Mouse (Mus musculus): ENCODE results near the gene Nol4l. TPM values are rescaled to one million over a fixed set of nuclear protein-coding genes. Genes with fewer than 3 reads are reported as not detected.

Gene Nol4l
- 39.9 and 47.5 TPM in 2 replicates for polyA plus RNA-seq (2015; fragmentation: Nextera tagmentation; extraction: Ambion mirVana)

DNA sequence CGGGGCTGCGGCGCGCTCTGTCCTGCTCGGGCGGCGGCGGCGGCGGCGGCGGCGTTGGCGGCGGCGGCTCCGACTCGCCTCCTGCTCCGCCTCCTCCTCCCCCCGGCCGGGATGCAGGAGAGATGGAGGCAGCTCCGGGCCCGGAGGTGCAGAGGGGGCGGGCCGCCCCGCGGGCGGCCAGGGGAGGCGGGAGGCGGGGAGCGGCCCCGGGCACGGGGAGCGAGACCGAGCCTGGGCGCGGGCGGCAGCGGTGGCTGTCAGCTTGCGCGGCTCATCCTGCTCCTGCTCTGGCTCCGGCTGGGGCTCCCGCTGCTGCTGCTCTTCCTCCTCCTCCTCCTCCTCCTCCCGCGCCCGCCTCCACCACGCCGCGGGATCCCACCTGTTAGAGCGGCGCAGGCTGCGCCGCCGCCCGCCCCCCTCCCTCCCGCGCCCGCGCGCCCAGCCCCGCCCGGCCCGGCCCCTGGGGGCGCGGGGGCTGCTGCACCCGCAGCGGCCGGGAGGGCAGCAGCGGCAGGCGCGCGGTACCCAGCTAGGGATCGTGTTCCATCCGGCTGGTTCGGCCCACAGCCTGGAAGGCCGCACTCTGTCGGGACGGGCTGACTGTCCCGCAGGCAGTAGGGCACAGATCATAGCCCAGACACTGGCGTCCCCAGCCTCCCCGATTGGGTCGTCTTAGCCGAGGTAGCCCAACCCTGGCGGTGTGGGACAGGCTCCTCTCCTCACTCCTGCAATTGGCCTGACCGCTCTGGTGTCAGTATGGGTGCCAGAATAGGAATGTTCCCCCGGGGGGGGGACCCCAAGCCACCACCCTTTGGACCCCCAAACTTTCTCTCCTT is at the start of gene Nol4l:
Gene Nol4l, minus strand, starts transcription at position 41 of the 836 bp plus-strand sequence.
- Histone ChIP-seq H3K27ac (ENCODE audit: low read length) (peak within 1 kb of the TSS; percentile 88), H3K27me3 (ENCODE audit: control insufficient read depth, insufficient read depth, low read depth, low read length) (no peaks in the 10 kb centered on the region), H3K36me3 (ENCODE audit: control insufficient read depth, insufficient read depth, low read length) (no peaks in the 10 kb centered on the region), H3K9me3 (replicated peaks; ENCODE audit: control insufficient read depth, low read length, poor library complexity, severe bottlenecking) (no peaks in the 10 kb centered on the region), H3K4me3 (ENCODE audit: low read depth, low read length) (peak within 1 kb of the TSS; percentile 92), H3K4me1 (ENCODE audit: control insufficient read depth, insufficient read depth, low read length) (peaks cover 24% of the 10 kb centered on the region), H3K4me2 (ENCODE audit: low read length) (peak within 1 kb of the TSS; percentile 91), H3K9ac (ENCODE audit: low read depth, low read length) (peak within 1 kb of the TSS; percentile 97)
- WGBS = under 1% methylated on average over 33 of the region's 86 CpGs
- peak; percentile 10 for ATAC-seq

DNA sequence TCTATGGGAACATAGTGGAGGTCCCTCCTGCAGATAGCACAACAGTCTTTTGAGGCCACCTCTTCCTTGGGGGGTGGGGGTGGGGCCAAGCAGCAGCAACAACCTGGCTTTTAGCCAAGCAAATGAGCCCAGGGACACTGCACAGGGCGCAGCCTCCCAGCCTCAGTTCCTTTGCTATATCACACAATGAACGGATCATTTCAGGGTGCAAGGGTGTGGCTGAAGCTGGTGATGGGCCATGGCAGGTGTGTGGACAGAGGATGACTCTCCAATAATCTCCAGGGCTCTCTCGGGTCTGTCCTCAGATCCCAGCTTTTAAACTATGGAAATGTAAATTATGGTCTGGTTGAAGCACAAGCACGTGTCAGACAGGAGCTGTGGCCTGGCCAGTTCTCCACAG is 47.4 kb upstream of the Nol4l start:
- H3K4me3 ChIP-seq (ENCODE audit: low read depth, low read length) = no peak overlapping the region
- no peaks in the 10 kb centered on the region for H3K9me3 ChIP-seq (replicated peaks; ENCODE audit: control insufficient read depth, low read length, poor library complexity, severe bottlenecking)
- no peak overlapping the region for H3K4me2 ChIP-seq (ENCODE audit: low read length)
- H3K9ac ChIP-seq (ENCODE audit: low read depth, low read length) = no peak overlapping the region
- no peaks in the 10 kb centered on the region for H3K4me1 ChIP-seq (ENCODE audit: control insufficient read depth, insufficient read depth, low read length)
- no peak overlapping the region for H3K27ac ChIP-seq (ENCODE audit: low read length)
- WGBS = 44% methylated on average over 4 of the region's 4 CpGs
- ATAC-seq = no peak
- no peaks in the 10 kb centered on the region for H3K36me3 ChIP-seq (ENCODE audit: control insufficient read depth, insufficient read depth, low read length)
- no peaks in the 10 kb centered on the region for H3K27me3 ChIP-seq (ENCODE audit: control insufficient read depth, insufficient read depth, low read depth, low read length)

DNA sequence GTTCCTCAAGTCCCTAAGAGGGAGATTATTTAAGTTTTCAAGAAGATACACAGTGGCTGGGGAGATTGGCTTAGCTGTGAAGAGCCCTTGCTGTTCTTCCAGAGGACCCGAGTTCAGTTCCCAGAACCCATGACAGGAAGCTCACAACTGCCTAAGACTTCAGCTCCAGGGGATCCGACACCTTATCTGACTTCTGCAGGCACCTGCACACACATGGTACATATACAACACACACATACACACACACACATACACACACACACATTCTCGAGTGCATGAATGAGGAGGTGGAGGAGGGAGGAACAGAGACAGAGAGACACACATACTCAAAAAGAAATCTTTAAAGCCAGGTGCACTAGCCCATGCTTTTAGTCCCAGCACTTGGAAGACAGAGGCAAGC is 46.4 kb upstream of the Nol4l start:
- WGBS = 83% methylated on average over 3 of the region's 3 CpGs
- Histone ChIP-seq H3K36me3 (ENCODE audit: control insufficient read depth, insufficient read depth, low read length) (no peaks in the 10 kb centered on the region), H3K27me3 (ENCODE audit: control insufficient read depth, insufficient read depth, low read depth, low read length) (no peaks in the 10 kb centered on the region), H3K9me3 (replicated peaks; ENCODE audit: control insufficient read depth, low read length, poor library complexity, severe bottlenecking) (no peaks in the 10 kb centered on the region), H3K27ac (ENCODE audit: low read length) (no peak overlapping the region), H3K4me1 (ENCODE audit: control insufficient read depth, insufficient read depth, low read length) (no peaks in the 10 kb centered on the region), H3K4me3 (ENCODE audit: low read depth, low read length) (no peak overlapping the region), H3K4me2 (ENCODE audit: low read length) (no peak overlapping the region), H3K9ac (ENCODE audit: low read depth, low read length) (no peak overlapping the region)
- no peak for ATAC-seq

DNA sequence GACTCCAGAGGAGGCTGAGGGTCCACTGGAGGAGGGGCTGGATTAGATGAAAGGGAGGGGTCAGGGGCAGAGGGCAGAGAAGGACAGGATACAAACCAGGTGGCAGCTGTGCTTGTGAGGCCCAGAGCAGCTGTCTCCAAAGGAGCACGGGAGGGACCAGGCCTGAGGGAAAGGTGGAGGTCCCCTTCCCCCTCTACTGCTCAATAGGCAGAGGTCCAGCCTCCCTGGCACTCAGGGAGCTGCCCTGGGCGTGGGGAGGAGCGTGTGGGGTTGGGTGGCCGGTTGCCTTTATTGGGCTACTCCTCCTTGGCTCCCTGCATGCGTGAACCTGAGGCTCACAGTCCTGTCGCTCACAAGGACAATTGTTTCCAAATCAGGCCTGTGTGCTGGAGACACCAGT is 45.8 kb upstream of the Nol4l start:
- ATAC-seq = no peak
- no peak overlapping the region for H3K4me3 ChIP-seq (ENCODE audit: low read depth, low read length)
- H3K36me3 ChIP-seq (ENCODE audit: control insufficient read depth, insufficient read depth, low read length) = no peaks in the 10 kb centered on the region
- 54% methylated on average over 6 of the region's 6 CpGs for WGBS
- H3K9ac ChIP-seq (ENCODE audit: low read depth, low read length) = no peak overlapping the region
- H3K9me3 ChIP-seq (replicated peaks; ENCODE audit: control insufficient read depth, low read length, poor library complexity, severe bottlenecking) = no peaks in the 10 kb centered on the region
- no peaks in the 10 kb centered on the region for H3K4me1 ChIP-seq (ENCODE audit: control insufficient read depth, insufficient read depth, low read length)
- H3K4me2 ChIP-seq (ENCODE audit: low read length) = no peak overlapping the region
- H3K27me3 ChIP-seq (ENCODE audit: control insufficient read depth, insufficient read depth, low read depth, low read length) = no peaks in the 10 kb centered on the region
- no peak overlapping the region for H3K27ac ChIP-seq (ENCODE audit: low read length)

DNA sequence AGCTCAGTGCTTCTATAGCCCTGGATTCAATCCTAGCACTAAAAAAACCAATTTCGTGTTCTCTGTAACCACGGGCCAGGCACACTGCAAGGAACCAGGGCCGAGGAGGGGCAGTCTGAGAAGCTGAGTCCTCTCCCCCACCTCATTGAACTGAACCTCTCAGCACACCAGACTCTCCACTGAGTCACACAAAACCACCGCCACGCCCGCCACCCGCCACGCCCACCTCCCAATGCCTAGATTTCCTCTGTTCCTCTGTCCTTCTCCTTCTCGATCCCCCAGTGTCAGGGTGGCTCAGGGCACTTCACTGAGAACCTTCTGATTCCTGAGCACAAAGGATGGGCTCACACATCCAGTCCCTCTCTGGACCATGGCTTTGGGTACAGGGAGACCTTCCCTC is 43.3 kb upstream of the Nol4l start:
- no peaks in the 10 kb centered on the region for H3K4me1 ChIP-seq (ENCODE audit: control insufficient read depth, insufficient read depth, low read length)
- H3K9me3 ChIP-seq (replicated peaks; ENCODE audit: control insufficient read depth, low read length, poor library complexity, severe bottlenecking) = no peaks in the 10 kb centered on the region
- H3K27me3 ChIP-seq (ENCODE audit: control insufficient read depth, insufficient read depth, low read depth, low read length) = no peaks in the 10 kb centered on the region
- 95% methylated on average over 9 of the region's 9 CpGs for WGBS
- no peak overlapping the region for H3K4me3 ChIP-seq (ENCODE audit: low read depth, low read length)
- no peak overlapping the region for H3K9ac ChIP-seq (ENCODE audit: low read depth, low read length)
- H3K4me2 ChIP-seq (ENCODE audit: low read length) = no peak overlapping the region
- H3K36me3 ChIP-seq (ENCODE audit: control insufficient read depth, insufficient read depth, low read length) = no peaks in the 10 kb centered on the region
- ATAC-seq = no peak
- H3K27ac ChIP-seq (ENCODE audit: low read length) = no peak overlapping the region

DNA sequence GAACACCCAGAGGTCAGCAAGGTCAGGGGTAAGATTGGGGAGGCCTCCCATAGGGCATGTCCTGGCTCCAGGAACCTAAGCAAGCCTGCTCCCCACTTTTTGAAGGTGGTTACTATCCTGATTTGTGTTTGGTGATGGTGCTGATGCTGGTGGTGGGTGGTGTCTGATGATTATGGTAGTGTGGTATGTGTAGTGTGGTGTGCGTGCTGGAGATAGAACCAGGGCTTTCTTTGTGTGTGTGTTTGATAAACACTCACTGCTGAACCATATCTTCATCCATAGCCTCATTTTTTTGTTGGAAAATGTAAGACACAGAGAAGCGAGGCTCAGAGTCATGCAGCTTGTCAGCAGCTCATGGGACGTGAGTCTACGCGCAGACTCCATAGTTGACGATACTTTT is 38.8 kb upstream of the Nol4l start:
- Histone ChIP-seq H3K9ac (ENCODE audit: low read depth, low read length) (no peak overlapping the region), H3K36me3 (ENCODE audit: control insufficient read depth, insufficient read depth, low read length) (no peaks in the 10 kb centered on the region), H3K27ac (ENCODE audit: low read length) (no peak overlapping the region), H3K9me3 (replicated peaks; ENCODE audit: control insufficient read depth, low read length, poor library complexity, severe bottlenecking) (no peaks in the 10 kb centered on the region), H3K4me3 (ENCODE audit: low read depth, low read length) (no peak overlapping the region), H3K4me2 (ENCODE audit: low read length) (no peak overlapping the region), H3K27me3 (ENCODE audit: control insufficient read depth, insufficient read depth, low read depth, low read length) (no peaks in the 10 kb centered on the region), H3K4me1 (ENCODE audit: control insufficient read depth, insufficient read depth, low read length) (no peaks in the 10 kb centered on the region)
- no peak for ATAC-seq
- 92% methylated on average over 6 of the region's 6 CpGs for WGBS

DNA sequence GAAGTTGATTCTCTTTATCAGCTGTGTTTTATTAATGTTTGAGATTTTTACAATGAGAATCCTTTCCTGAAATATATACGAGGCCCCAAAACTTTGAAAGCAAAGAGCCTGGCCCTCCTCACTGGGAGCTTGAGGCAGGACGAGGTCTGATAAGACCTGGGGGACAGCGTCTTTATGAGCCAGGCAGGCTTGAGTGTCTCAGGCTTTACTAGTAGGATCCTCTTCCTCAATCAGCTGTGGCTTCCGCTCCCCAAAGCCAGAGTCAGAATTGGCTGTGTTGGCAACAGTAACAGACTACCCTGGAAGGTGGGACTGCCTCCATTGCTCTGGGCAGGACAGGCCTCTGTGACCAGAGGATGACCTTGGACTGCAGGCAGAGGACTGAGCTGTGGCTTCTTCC is 38.2 kb upstream of the Nol4l start:
- WGBS = 85% methylated on average over 4 of the region's 4 CpGs
- Histone ChIP-seq H3K27ac (ENCODE audit: low read length) (no peak overlapping the region), H3K4me1 (ENCODE audit: control insufficient read depth, insufficient read depth, low read length) (no peaks in the 10 kb centered on the region)

DNA sequence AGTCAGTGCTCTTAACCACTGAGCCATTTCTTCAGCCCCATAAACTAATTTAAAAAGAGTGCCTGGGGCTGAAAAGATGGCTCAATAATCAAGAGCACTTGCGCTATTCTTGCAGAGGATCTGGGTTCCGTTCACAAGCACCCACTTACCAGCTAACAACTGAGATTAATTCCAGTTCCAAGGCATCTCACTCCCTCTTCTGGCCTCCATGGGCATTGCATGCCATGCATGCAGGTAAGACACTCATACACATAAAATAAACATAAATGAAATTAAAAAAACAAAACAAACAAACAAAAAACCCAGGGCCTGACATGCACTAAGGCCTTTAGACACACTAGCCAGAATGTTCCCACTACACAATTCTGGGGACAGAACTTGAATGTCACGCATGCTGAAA is 34.6 kb upstream of the Nol4l start:
- 77% methylated on average over 3 of the region's 3 CpGs for WGBS
- H3K36me3 ChIP-seq (ENCODE audit: control insufficient read depth, insufficient read depth, low read length) = no peaks in the 10 kb centered on the region

More for the DNA sequence above, 38.2 kb upstream of the Nol4l start:
- Histone ChIP-seq H3K27me3 (ENCODE audit: control insufficient read depth, insufficient read depth, low read depth, low read length) (no peaks in the 10 kb centered on the region), H3K9ac (ENCODE audit: low read depth, low read length) (no peak overlapping the region), H3K36me3 (ENCODE audit: control insufficient read depth, insufficient read depth, low read length) (no peaks in the 10 kb centered on the region), H3K9me3 (replicated peaks; ENCODE audit: control insufficient read depth, low read length, poor library complexity, severe bottlenecking) (no peaks in the 10 kb centered on the region), H3K4me3 (ENCODE audit: low read depth, low read length) (no peak overlapping the region), H3K4me2 (ENCODE audit: low read length) (no peak overlapping the region)
- ATAC-seq = no peak

DNA sequence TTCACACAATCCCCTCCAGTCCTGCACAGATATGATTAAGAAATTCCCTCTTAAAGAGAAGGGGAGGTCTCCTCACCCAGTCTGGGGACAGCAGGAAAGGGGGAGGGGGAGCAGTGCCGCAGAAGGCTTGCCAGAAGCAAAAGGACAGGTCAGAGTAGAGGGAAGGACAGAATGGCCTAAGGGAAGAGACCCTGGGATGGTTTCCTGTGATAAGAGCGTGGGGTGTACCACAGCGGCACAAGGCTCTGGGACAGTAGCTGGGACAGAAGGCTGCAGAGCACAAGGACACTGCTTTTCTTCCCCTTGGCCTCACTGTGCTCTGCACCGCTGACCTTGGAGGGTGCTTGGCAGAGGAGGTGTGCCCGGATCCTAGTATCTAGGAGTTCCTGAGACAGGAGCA is 31.8 kb upstream of the Nol4l start:
- peak overlapping the region; percentile 1; the same call in 1 of the 2 replicates for H3K9ac ChIP-seq (ENCODE audit: low read depth, low read length)
- no peaks in the 10 kb centered on the region for H3K36me3 ChIP-seq (ENCODE audit: control insufficient read depth, insufficient read depth, low read length)
- ATAC-seq = 0 out of 2 replicates have a peak, but pooled peaks have one; percentile 2
- H3K27me3 ChIP-seq (ENCODE audit: control insufficient read depth, insufficient read depth, low read depth, low read length) = no peaks in the 10 kb centered on the region
- H3K9me3 ChIP-seq (replicated peaks; ENCODE audit: control insufficient read depth, low read length, poor library complexity, severe bottlenecking) = no peaks in the 10 kb centered on the region
- no peak overlapping the region for H3K4me2 ChIP-seq (ENCODE audit: low read length)
- 36% methylated on average over 5 of the region's 5 CpGs for WGBS
- H3K27ac ChIP-seq (ENCODE audit: low read length) = peak overlapping the region; percentile 75; the same call in 1 of the 2 replicates
- peaks cover 17% of the 10 kb centered on the region for H3K4me1 ChIP-seq (ENCODE audit: control insufficient read depth, insufficient read depth, low read length)
- H3K4me3 ChIP-seq (ENCODE audit: low read depth, low read length) = no peak overlapping the region

More for the DNA sequence above, 34.6 kb upstream of the Nol4l start:
- Histone ChIP-seq H3K4me2 (ENCODE audit: low read length) (no peak overlapping the region), H3K27me3 (ENCODE audit: control insufficient read depth, insufficient read depth, low read depth, low read length) (no peaks in the 10 kb centered on the region), H3K27ac (ENCODE audit: low read length) (no peak overlapping the region), H3K9me3 (replicated peaks; ENCODE audit: control insufficient read depth, low read length, poor library complexity, severe bottlenecking) (no peaks in the 10 kb centered on the region), H3K4me1 (ENCODE audit: control insufficient read depth, insufficient read depth, low read length) (peaks cover 17% of the 10 kb centered on the region), H3K4me3 (ENCODE audit: low read depth, low read length) (no peak overlapping the region), H3K9ac (ENCODE audit: low read depth, low read length) (no peak overlapping the region)
- no peak for ATAC-seq

All from midbrain, embryonic 16.5 days (tissue).